Mouse (Mus musculus): Measurements from ENCODE around the gene Myo6. TPM values are rescaled to one million over a fixed set of nuclear protein-coding genes. Genes with fewer than 3 reads are reported as not detected.
A peak's percentile ranks its signal among the peaks of the same experiment; 100 is the strongest.

Gene Myo6
- polyA plus RNA-seq, 1 experiment from 2014 or later: 23.1 TPM

DNA sequence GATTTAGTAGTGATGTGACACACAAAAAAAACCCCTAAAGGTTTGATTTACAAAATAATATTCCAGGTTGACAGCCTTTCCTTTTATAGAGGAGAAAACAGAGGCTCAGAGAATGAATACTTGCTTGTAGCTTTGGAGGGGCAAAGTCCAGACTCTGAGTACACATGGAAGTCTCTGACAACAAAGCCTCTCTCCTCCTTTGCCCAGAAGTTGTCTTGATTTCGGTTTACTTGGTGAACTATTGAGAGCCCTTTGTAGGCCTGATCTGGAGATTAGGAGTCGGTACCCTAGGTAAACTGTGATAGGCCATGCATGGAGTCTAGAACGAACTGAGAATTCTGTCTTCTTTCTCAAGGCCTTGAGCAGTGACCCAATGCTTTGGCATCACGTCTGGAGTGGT is 2.3 kb downstream of the Myo6 start:
- no peak for ATAC-seq
- Histone ChIP-seq H3K27me3 (replicated peaks; ENCODE audit: insufficient read depth, low read length) (no peaks in the 10 kb centered on the region), H3K27ac (ENCODE audit: low read length) (no peak overlapping the region), H3K9ac (replicated peaks; ENCODE audit: low read depth) (no peak overlapping the region), H3K4me3 (ENCODE audit: low read depth, low read length) (no peak overlapping the region), H3K4me2 (replicated peaks; ENCODE audit: low read depth, low read length) (no peak overlapping the region), H3K4me1 (ENCODE audit: insufficient read depth, low read depth, low read length) (peaks cover 5% of the 10 kb centered on the region; the same call in 1 of the 2 replicates), H3K9me3 (ENCODE audit: low read length) (no peaks in the 10 kb centered on the region), H3K36me3 (ENCODE audit: insufficient read depth, low read length) (no peaks in the 10 kb centered on the region)
- 58% methylated on average over 4 of the region's 4 CpGs for WGBS
- no peak for DNase-seq (ENCODE audit: low spot score)
- TF ChIP-seq EP300 (IDR thresholded peaks at IDR 0.05) (no peak), CTCF (IDR thresholded peaks at IDR 0.05) (no peak)

- TF ChIP-seq EP300 (IDR thresholded peaks at IDR 0.05) (no peak), CTCF (IDR thresholded peaks at IDR 0.05) (no peak)
- no peaks in the 10 kb centered on the region; the same call in none of the 2 replicates for H3K4me1 ChIP-seq (ENCODE audit: insufficient read depth, low read depth, low read length)
- no peak overlapping the region for H3K27ac ChIP-seq (ENCODE audit: low read length)
- H3K27me3 ChIP-seq (replicated peaks; ENCODE audit: insufficient read depth, low read length): no peaks in the 10 kb centered on the region
- H3K36me3 ChIP-seq (ENCODE audit: insufficient read depth, low read length): no peaks in the 10 kb centered on the region
- no peak overlapping the region for H3K4me3 ChIP-seq (ENCODE audit: low read depth, low read length)
- no peak for DNase-seq (ENCODE audit: low spot score)
- no peak overlapping the region for H3K4me2 ChIP-seq (replicated peaks; ENCODE audit: low read depth, low read length)
- no peak for ATAC-seq
- 90% methylated on average over 9 of the region's 9 CpGs for WGBS
- H3K9ac ChIP-seq (replicated peaks; ENCODE audit: low read depth): no peak overlapping the region
- H3K9me3 ChIP-seq (ENCODE audit: low read length): no peaks in the 10 kb centered on the region
Observed at GRCm38 (mm10) chr9:80169551-80169950, 4.7 kb downstream of the Myo6 start.

GRCm38 (mm10) chr9:80171241-80171640 is 6.4 kb downstream of the Myo6 start:
- ATAC-seq: no peak
- no peaks in the 10 kb centered on the region for H3K9me3 ChIP-seq (ENCODE audit: low read length)
- no peaks in the 10 kb centered on the region for H3K36me3 ChIP-seq (ENCODE audit: insufficient read depth, low read length)
- no peak overlapping the region for H3K4me3 ChIP-seq (ENCODE audit: low read depth, low read length)
- TF ChIP-seq CTCF (IDR thresholded peaks at IDR 0.05): no peak
- TF ChIP-seq EP300 (IDR thresholded peaks at IDR 0.05): no peak
- H3K9ac ChIP-seq (replicated peaks; ENCODE audit: low read depth): no peak overlapping the region
- H3K27me3 ChIP-seq (replicated peaks; ENCODE audit: insufficient read depth, low read length): no peaks in the 10 kb centered on the region
- DNase-seq (ENCODE audit: low spot score): no peak
- no peak overlapping the region for H3K27ac ChIP-seq (ENCODE audit: low read length)
- H3K4me1 ChIP-seq (ENCODE audit: insufficient read depth, low read depth, low read length): no peaks in the 10 kb centered on the region; the same call in none of the 2 replicates
- no peak overlapping the region for H3K4me2 ChIP-seq (replicated peaks; ENCODE audit: low read depth, low read length)

DNA sequence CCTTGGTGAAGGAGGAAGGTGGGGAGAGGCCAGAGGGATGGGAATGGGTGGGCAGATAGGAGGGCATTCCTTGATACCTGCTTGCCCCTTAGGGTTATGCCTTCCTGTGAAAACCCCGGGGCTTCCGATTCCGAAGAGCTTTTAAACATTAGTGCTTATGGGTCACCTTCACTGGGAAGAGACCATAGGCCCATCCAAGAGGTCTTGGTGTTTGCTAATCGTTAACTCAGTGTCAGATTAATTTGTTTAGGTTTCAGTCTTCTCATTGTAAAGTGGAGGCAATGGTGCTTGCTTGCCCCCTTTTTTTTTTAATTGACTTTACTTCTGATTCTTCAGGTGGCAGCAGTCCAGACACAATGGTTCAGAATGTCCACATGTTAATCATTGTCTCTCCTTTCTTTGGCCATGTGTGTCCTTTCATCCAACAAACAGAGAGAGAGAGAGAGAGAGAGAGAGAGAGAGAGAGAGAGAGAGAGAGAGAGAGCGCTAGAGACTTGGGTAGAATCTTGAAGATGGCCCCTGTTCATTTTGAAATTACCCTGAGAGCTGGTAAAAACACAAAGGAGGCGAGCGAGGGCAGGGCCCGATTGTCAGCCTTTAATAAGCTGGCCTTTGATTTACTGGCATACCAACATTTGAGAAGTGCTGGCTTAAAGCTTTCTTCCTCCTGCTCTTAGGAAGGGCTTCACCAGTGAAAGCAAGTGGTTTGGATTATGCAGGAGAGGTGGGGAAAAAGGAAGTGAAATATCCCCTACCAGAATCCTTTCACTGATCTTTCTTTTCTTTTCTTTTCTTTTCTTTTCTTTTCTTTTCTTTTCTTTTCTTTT is 7.8 kb downstream of the Myo6 start:
- no peak for ATAC-seq
- no peaks in the 10 kb centered on the region for H3K36me3 ChIP-seq (ENCODE audit: insufficient read depth, low read length)
- TF ChIP-seq EP300 (IDR thresholded peaks at IDR 0.05): no peak
- no peak for TF ChIP-seq CTCF (IDR thresholded peaks at IDR 0.05)

GRCm38 (mm10) chr9:80173629-80174028 is 8.8 kb downstream of the Myo6 start:
- WGBS: 60% methylated on average over 9 of the region's 9 CpGs
- Histone ChIP-seq H3K27me3 (replicated peaks; ENCODE audit: insufficient read depth, low read length) (no peaks in the 10 kb centered on the region), H3K27ac (ENCODE audit: low read length) (no peak overlapping the region), H3K9me3 (ENCODE audit: low read length) (no peaks in the 10 kb centered on the region), H3K9ac (replicated peaks; ENCODE audit: low read depth) (no peak overlapping the region), H3K4me3 (ENCODE audit: low read depth, low read length) (no peak overlapping the region), H3K36me3 (ENCODE audit: insufficient read depth, low read length) (no peaks in the 10 kb centered on the region), H3K4me2 (replicated peaks; ENCODE audit: low read depth, low read length) (no peak overlapping the region), H3K4me1 (ENCODE audit: insufficient read depth, low read depth, low read length) (no peaks in the 10 kb centered on the region; the same call in none of the 2 replicates)
- DNase-seq (ENCODE audit: low spot score) (no peak), ATAC-seq (no peak)
- TF ChIP-seq CTCF (IDR thresholded peaks at IDR 0.05) (no peak), EP300 (IDR thresholded peaks at IDR 0.05) (no peak)

More for the DNA sequence above, 7.8 kb downstream of the Myo6 start:
- H3K9ac ChIP-seq (replicated peaks; ENCODE audit: low read depth): no peak overlapping the region
- DNase-seq (ENCODE audit: low spot score): no peak
- H3K4me3 ChIP-seq (ENCODE audit: low read depth, low read length): no peak overlapping the region
- no peak overlapping the region for H3K4me2 ChIP-seq (replicated peaks; ENCODE audit: low read depth, low read length)
- H3K9me3 ChIP-seq (ENCODE audit: low read length): no peaks in the 10 kb centered on the region
- no peaks in the 10 kb centered on the region for H3K27me3 ChIP-seq (replicated peaks; ENCODE audit: insufficient read depth, low read length)
- H3K27ac ChIP-seq (ENCODE audit: low read length): no peak overlapping the region
- WGBS: 73% methylated on average over 8 of the region's 8 CpGs
- H3K4me1 ChIP-seq (ENCODE audit: insufficient read depth, low read depth, low read length): no peaks in the 10 kb centered on the region; the same call in none of the 2 replicates

GRCm38 (mm10) chr9:80176696-80177478 is 12.1 kb downstream of the Myo6 start:
- no peaks in the 10 kb centered on the region for H3K36me3 ChIP-seq (ENCODE audit: insufficient read depth, low read length)
- no peaks in the 10 kb centered on the region for H3K27me3 ChIP-seq (replicated peaks; ENCODE audit: insufficient read depth, low read length)
- 0 out of 2 replicates have a peak overlapping the region, but pooled peaks have one; percentile 32 for H3K27ac ChIP-seq (ENCODE audit: low read length)
- no peak overlapping the region for H3K4me2 ChIP-seq (replicated peaks; ENCODE audit: low read depth, low read length)
- ATAC-seq (peak; percentile 90), DNase-seq (ENCODE audit: low spot score) (peak; percentile 86)
- WGBS: 46% methylated on average over 13 of the region's 13 CpGs
- no peak overlapping the region for H3K9ac ChIP-seq (replicated peaks; ENCODE audit: low read depth)
- no peaks in the 10 kb centered on the region; the same call in none of the 2 replicates for H3K4me1 ChIP-seq (ENCODE audit: insufficient read depth, low read depth, low read length)
- no peaks in the 10 kb centered on the region for H3K9me3 ChIP-seq (ENCODE audit: low read length)
- no peak overlapping the region for H3K4me3 ChIP-seq (ENCODE audit: low read depth, low read length)
- TF ChIP-seq CTCF (IDR thresholded peaks at IDR 0.05) (no peak), EP300 (IDR thresholded peaks at IDR 0.05) (no peak)

Data from lung, postnatal 0 days (tissue).